Mouse (Mus musculus) c-Kit-positive CD71-positive TER-119-positive erythroid progenitor cells, embryonic 14.5 days (primary cell): Measurements from ENCODE around the gene Olfr54.
"Not testable (repeated sequence)": the region's sequence is repeated elsewhere in the genome, so short reads cannot be mapped to it uniquely, and the experiment has no call there.

Experiments used
- DNase-seq: peaks from one replicate; pipeline ENCODE4 v3.0.0-alpha.2; 2013; ENCODE audit warnings: low spot score

Gene Olfr54

GRCm38 (mm10) chr11:51013936-51014335 lies at the start of gene Olfr54:
Olfr54 (plus strand) TSS chr11:51014236.
- DNase-seq, result no peak

- DNase-seq, result no peak
Measured at GRCm38 (mm10) chr11:50964886-50965285, 49.1 kb upstream of the Olfr54 start.

GRCm38 (mm10) chr11:50966230-50966629 lies 47.8 kb upstream of the Olfr54 start, which contains the start of gene Olfr1378:
Olfr1378 (plus strand) TSS chr11:50966530.
- DNase-seq, result no peak

GRCm38 (mm10) chr11:50977216-50977615 lies 36.8 kb upstream of the Olfr54 start:
- DNase-seq, result no peak

GRCm38 (mm10) chr11:50981667-50982066 lies 32.4 kb upstream of the Olfr54 start, which contains the start of gene Olfr1377:
Olfr1377 (plus strand) TSS chr11:50981967.
- no peak for DNase-seq

- no peak for DNase-seq
Measured at GRCm38 (mm10) chr11:51003296-51003695, 10.7 kb upstream of the Olfr54 start, which contains the start of gene Olfr51. Olfr51 (plus strand) TSS chr11:51003596.

GRCm38 (mm10) chr11:51011821-51012220 lies 2.2 kb upstream of the Olfr54 start:
- DNase-seq, result no peak

- DNase-seq, result no peak
Measured at GRCm38 (mm10) chr11:51016341-51016740, 2.3 kb downstream of the Olfr54 start.

GRCm38 (mm10) chr11:51026811-51027210 lies 12.8 kb downstream of the Olfr54 start:
- not testable (repeated sequence) for DNase-seq

GRCm38 (mm10) chr11:51029381-51029780 lies 15.3 kb downstream of the Olfr54 start:
- not testable (repeated sequence) for DNase-seq

GRCm38 (mm10) chr11:51030225-51030624 lies 16.2 kb downstream of the Olfr54 start:
- DNase-seq, result no peak

GRCm38 (mm10) chr11:51032851-51033250 lies 18.8 kb downstream of the Olfr54 start:
- DNase-seq, result peak; percentile 11

GRCm38 (mm10) chr11:51034141-51034540 lies 20.1 kb downstream of the Olfr54 start:
- DNase-seq, result not testable (repeated sequence)

- no peak for DNase-seq
Measured at GRCm38 (mm10) chr11:51035951-51036350, 21.9 kb downstream of the Olfr54 start.

GRCm38 (mm10) chr11:51044776-51045175 lies 30.7 kb downstream of the Olfr54 start:
- DNase-seq, result not testable (repeated sequence)

- not testable (repeated sequence) for DNase-seq
Measured at GRCm38 (mm10) chr11:51047809-51048208, 33.8 kb downstream of the Olfr54 start, which contains the start of gene Olfr1375. Olfr1375 (plus strand) TSS chr11:51048109.

GRCm38 (mm10) chr11:51051678-51052077 lies 37.6 kb downstream of the Olfr54 start:
- no peak for DNase-seq

- DNase-seq, result no peak
Measured at GRCm38 (mm10) chr11:51053230-51053629, 39.2 kb downstream of the Olfr54 start.

- DNase-seq, result peak; percentile 10
Measured at GRCm38 (mm10) chr11:51059151-51059571, 45.1 kb downstream of the Olfr54 start, which contains the start of gene Zfp354a. Zfp354a (plus strand) TSS chr11:51059257.

GRCm38 (mm10) chr11:51059640-51060039 lies 45.6 kb downstream of the Olfr54 start:
- no peak for DNase-seq

GRCm38 (mm10) chr11:51060981-51061380 lies 46.9 kb downstream of the Olfr54 start:
- DNase-seq, result no peak

- no peak for DNase-seq
Measured at GRCm38 (mm10) chr11:51063276-51063675, 49.2 kb downstream of the Olfr54 start.

- no peak for DNase-seq
Measured at GRCm38 (mm10) chr11:51063841-51064240, 49.8 kb downstream of the Olfr54 start.
